Mouse (Mus musculus) liver, postnatal 0 days (tissue): Measurements from ENCODE around the gene Dct.

Source experiments
- CTCF ChIP-seq: sonication (generic); IDR thresholded peaks from 2 replicates; pipeline ENCODE4 v1.5.1; 2016; ENCODE audit warnings: antibody characterized with exemption, low read depth
- EP300 ChIP-seq: IDR thresholded peaks from 2 replicates; pipeline ENCODE4 v1.6.1; 2016; ENCODE audit warnings: antibody characterized with exemption, low read depth, mild to moderate bottlenecking

DNA sequence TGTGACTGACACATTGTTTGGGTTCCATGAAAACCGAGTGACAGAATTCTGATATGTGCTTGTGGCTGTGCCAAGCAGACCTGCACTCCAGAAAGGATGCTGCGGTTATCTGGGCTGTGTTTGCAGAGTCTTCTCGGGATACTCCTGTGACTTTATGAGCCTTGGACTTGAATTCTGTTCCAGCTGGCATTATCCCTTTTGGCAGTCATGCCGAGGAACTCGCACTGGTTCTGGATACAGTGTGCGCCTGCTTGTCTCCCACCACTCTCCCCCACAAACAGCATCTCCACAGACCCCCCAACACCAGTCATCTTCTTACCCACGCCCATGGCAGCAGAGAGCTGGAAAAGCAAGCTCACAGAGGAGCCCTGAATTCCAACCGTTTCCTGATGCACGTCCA lies 42.5 kb downstream of the Dct start:
- TF ChIP-seq CTCF (no peak), EP300 (no peak)
